Mouse (Mus musculus) hindbrain, postnatal 0 days (tissue): Measurements from ENCODE around the gene Mx1. TPM values are rescaled to one million over a fixed set of nuclear protein-coding genes. Genes with fewer than 3 reads are reported as not detected.

Source experiments
- ATAC-seq: fragments of 200-750 bp; cut with Nextera tagmentation; 2 replicates; pipeline ENCODE4 v1.8.0; 2017; ENCODE audit warnings: mild to moderate bottlenecking, moderate TSS enrichment, moderate library complexity
- DNase-seq: peaks from one replicate; pipeline ENCODE4 v3.0.0-alpha.2; 2015; ENCODE audit warnings: low spot score
- H3K27ac ChIP-seq: fragments of 300-500 bp; sonication (generic); 2 replicates; pipeline ENCODE4 v1.5.1; 2014; ENCODE audit warnings: mild to moderate bottlenecking
- H3K27me3 ChIP-seq: fragments of 300-500 bp; sonication (generic); 2 replicates; pipeline ENCODE4 v1.6.1; 2014; ENCODE audit warnings: low read length, mixed read lengths; ENCODE audit not compliant: insufficient read depth
- H3K36me3 ChIP-seq: fragments of 300-500 bp; sonication (generic); 2 replicates; pipeline ENCODE4 v1.6.1; 2014; ENCODE audit warnings: low read length, mixed read lengths; ENCODE audit not compliant: insufficient read depth
- H3K4me1 ChIP-seq: fragments of 300-500 bp; sonication (generic); 2 replicates; pipeline ENCODE4 v1.6.1; 2014; ENCODE audit warnings: antibody characterized with exemption, low read length, mixed read lengths; ENCODE audit not compliant: insufficient read depth
- H3K4me2 ChIP-seq: fragments of 300-500 bp; sonication (generic); 2 replicates; pipeline ENCODE4 v1.6.1; 2014; ENCODE audit warnings: low read depth, mild to moderate bottlenecking, low read length, moderate library complexity, mixed read lengths
- H3K4me3 ChIP-seq: fragments of 300-500 bp; sonication (generic); 2 replicates; pipeline ENCODE4 v1.5.1; 2014; ENCODE audit warnings: low read length
- H3K9ac ChIP-seq: fragments of 300-500 bp; sonication (generic); replicated peaks from 2 replicates; pipeline ENCODE4 v1.6.1; 2014; ENCODE audit warnings: mild to moderate bottlenecking, low read length, moderate library complexity, mixed read lengths
- H3K9me3 ChIP-seq: fragments of 300-500 bp; sonication (generic); 2 replicates; pipeline ENCODE4 v1.6.1; 2016; ENCODE audit warnings: low read length, mixed read lengths
- CTCF ChIP-seq: IDR thresholded peaks from 2 replicates; pipeline ENCODE4 v1.5.1; 2016; ENCODE audit warnings: antibody characterized with exemption, control low read depth, low read depth
- WGBS: fragments of 180-500 bp; shearing (Covaris S2); extraction: QIAGEN DNeasy Blood & Tissue Kit; methylation state at CpG from one replicate; pipeline ENCODE4 v1.1.7; 2014; 5-methylcytosine and 5-hydroxymethylcytosine counted together
- polyA plus RNA-seq: library from polyadenylated mRNA; unstranded; fragments of >200 nt; fragmentation: Nextera tagmentation; extraction: Ambion mirVana; gene quantifications from 2 replicates; pipeline ENCODE4 v1.2.1, GENCODE M21; 2015
- total RNA-seq: library from RNA; depleted of rRNA; stranded (reverse); fragments of >200 nt; gene quantifications from 2 replicates; pipeline ENCODE4 v1.2.3, GENCODE M21; 2014; rRNA removed

Gene Mx1
- total and polyA plus RNA-seq, 2 experiments from 2014 or later = 0.21 to 0.42 TPM

DNA sequence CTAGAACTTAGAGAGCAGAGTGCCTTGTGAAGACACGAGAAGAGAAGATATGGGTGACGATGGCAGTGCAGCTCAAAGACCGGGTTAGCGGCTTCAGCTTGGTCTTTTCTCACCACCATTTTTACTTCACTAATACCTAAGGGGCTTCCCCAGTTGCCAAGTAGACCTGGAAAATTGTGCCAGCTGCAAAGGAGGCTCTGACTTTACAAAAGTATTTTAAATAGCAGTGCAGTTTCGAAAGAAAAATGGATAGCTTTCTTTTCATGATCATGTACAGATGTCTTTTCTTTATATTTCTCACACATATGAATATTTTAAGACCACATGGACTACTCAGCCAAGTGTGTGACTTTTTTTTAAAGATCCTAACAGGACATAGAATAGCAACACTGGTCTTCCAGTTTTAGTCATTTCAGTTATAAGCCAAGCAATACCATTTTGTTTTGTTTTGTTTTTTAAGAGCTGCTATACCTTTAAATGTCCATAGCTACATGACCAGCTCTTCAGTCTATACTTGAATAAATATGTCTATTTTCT lies 57.2 kb downstream of the Mx1 start:
- Histone ChIP-seq H3K27me3 (no peaks in the 10 kb centered on the region), H3K9me3 (no peaks in the 10 kb centered on the region), H3K4me3 (no peak overlapping the region), H3K36me3 (no peaks in the 10 kb centered on the region), H3K9ac (no peak overlapping the region), H3K4me2 (no peak overlapping the region), H3K4me1 (0 out of 2 replicates have a peak, but pooled peaks cover 4% of the 10 kb centered on the region), H3K27ac (no peak overlapping the region)
- 94% methylated on average over 5 of the region's 5 CpGs for whole genome bisulfite sequencing
- ATAC-seq (no peak), DNase-seq (no peak)
- TF ChIP-seq CTCF = no peak

DNA sequence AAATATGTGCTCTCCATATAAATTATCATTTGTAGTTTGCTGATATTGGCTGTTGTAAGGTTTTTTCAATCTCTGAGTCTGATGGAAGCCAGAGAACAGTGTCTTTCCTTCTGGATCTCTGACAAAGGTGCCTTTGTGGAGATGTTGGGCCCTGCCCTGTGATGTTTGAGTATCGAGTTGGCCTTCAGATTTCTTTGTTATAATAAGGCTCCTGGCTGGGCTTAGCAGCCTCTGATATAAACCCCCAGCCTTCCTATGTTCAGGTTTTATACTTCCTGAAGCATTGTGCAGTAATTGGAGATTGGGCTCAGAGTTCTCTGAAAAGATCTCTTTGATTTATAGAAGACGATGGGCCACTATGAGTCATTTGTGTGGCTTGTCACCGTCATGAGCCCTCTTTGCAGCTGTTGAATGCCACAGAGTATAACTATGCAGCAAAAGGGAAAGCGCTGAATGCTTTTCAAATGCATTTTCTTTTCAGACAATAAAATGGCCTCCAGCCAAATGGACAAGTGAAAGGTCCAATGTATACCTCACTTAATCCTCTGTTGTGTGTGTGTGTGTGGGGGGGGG lies 60.4 kb downstream of the Mx1 start:
- DNase-seq (no peak), ATAC-seq (no peak)
- no peak overlapping the region for H3K27ac ChIP-seq
- WGBS = 60% methylated on average over 4 of the region's 4 CpGs
- H3K9ac ChIP-seq = no peak overlapping the region
- no peak overlapping the region for H3K4me3 ChIP-seq
- no peaks in the 10 kb centered on the region for H3K27me3 ChIP-seq
- TF ChIP-seq CTCF = no peak
- no peak overlapping the region for H3K4me2 ChIP-seq
- no peaks in the 10 kb centered on the region for H3K36me3 ChIP-seq
- no peaks in the 10 kb centered on the region for H3K9me3 ChIP-seq
- H3K4me1 ChIP-seq = 0 out of 2 replicates have a peak, but pooled peaks cover 4% of the 10 kb centered on the region

DNA sequence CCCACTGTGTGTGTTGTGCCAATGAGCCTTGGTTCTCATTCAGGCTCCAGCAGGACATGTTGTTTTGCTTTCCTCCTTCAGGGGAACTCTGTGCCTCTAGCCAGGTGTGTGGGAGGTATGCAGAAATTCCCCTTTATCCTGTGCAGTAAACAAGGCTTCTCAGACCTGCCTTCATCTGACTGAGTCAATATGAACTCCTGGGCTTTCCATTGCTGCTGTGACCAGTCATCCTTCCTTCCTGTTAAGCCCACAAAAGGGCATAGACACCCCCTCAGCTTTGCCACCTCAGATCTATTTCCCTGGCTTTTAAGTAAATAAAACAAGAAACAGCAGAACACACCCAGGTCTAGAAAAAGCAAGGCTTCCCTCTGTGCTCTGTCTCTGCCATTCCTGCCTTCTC lies 61.0 kb downstream of the Mx1 start:
- 0 out of 2 replicates have a peak, but pooled peaks cover 4% of the 10 kb centered on the region for H3K4me1 ChIP-seq
- no peaks in the 10 kb centered on the region for H3K36me3 ChIP-seq
- no peak overlapping the region for H3K4me2 ChIP-seq
- DNase-seq = no peak
- no peak overlapping the region for H3K9ac ChIP-seq
- no peak overlapping the region for H3K4me3 ChIP-seq
- H3K27me3 ChIP-seq = no peaks in the 10 kb centered on the region
- no peaks in the 10 kb centered on the region for H3K9me3 ChIP-seq
- no peak for ATAC-seq
- H3K27ac ChIP-seq = no peak overlapping the region
- TF ChIP-seq CTCF = no peak

DNA sequence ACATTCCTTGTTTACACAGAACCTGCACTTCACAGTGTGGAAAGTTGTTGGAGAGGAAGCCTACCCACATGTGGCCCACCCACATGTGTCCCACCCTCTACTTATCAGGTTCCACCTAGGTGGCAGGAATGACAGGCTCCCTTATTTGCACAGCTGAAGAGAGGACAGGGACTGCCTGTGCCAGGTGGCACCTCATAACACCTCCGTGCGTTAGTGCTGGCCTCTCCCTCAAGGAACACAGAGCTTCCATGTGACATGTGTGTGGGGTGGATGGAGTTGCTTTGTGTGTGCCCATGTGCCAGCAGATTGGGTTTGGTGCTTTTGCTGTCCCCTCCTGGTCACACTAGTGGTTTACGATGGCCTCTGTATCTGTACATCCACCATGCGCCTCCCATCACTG lies 62.7 kb downstream of the Mx1 start:
- WGBS = 94% methylated on average over 4 of the region's 4 CpGs
- TF ChIP-seq CTCF = no peak
- ATAC-seq (no peak), DNase-seq (no peak)
- no peaks in the 10 kb centered on the region for H3K9me3 ChIP-seq
- H3K27ac ChIP-seq = no peak overlapping the region
- H3K4me1 ChIP-seq = 0 out of 2 replicates have a peak, but pooled peaks cover 4% of the 10 kb centered on the region
- H3K27me3 ChIP-seq = no peaks in the 10 kb centered on the region
- H3K4me3 ChIP-seq = no peak overlapping the region
- no peak overlapping the region for H3K4me2 ChIP-seq
- H3K9ac ChIP-seq = no peak overlapping the region
- no peaks in the 10 kb centered on the region for H3K36me3 ChIP-seq

DNA sequence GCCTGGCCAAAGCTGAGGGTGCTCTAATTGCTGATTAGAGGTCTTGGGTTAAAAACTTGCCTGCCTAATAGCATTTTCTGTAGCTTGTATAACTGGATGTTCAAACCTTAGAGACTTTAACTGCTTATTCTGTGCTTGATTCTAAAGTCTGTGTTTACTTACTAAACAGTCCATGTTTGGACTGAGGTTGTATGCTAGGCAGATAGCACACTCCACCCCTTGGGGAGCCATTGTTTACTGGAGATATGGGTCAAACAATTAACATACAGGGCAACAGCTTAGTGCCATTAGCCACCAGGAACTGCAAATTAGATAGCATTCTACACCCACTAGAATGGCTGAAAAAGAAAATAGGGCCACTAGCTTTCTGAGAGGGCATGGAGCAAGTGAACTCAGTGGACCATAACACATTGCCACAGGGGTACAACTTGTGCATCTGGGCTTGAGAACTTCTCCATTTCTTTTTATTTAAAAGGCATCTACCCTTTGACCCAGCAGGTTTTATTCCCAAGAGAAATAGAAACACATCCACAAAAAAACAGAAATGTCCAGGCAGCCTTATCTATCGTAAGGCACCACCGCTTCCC lies 64.7 kb downstream of the Mx1 start:
- no peak overlapping the region for H3K27ac ChIP-seq
- no peak for ATAC-seq
- WGBS = 78% methylated on average over 2 of the region's 2 CpGs

More for the DNA sequence above, 64.7 kb downstream of the Mx1 start:
- no peak overlapping the region for H3K4me3 ChIP-seq
- no peak overlapping the region for H3K4me2 ChIP-seq
- no peak for DNase-seq
- no peaks in the 10 kb centered on the region for H3K27me3 ChIP-seq
- no peak overlapping the region for H3K9ac ChIP-seq
- no peaks in the 10 kb centered on the region for H3K36me3 ChIP-seq
- no peak for TF ChIP-seq CTCF
- no peaks in the 10 kb centered on the region for H3K9me3 ChIP-seq
- 0 out of 2 replicates have a peak, but pooled peaks cover 4% of the 10 kb centered on the region for H3K4me1 ChIP-seq

Other genes starting within 250 kb of the Mx1 start
- 1.5 and 2.7 TPM in 2 replicates for gene Bace2, start 106.2 kb downstream of the Mx1 start, total RNA-seq
- 6.1 and 9.1 TPM in 2 replicates for gene Bace2, start 106.2 kb downstream of the Mx1 start, polyA plus RNA-seq
- gene Fam3b, start 51.9 kb upstream of the Mx1 start, total RNA-seq = not detected in 2 replicates
- gene Fam3b, start 51.9 kb upstream of the Mx1 start, polyA plus RNA-seq = not detected in 2 replicates
- not detected in 2 replicates for gene Tmprss2, start 148.3 kb upstream of the Mx1 start, total RNA-seq
- 0.04 and 0.30 TPM in 2 replicates for gene Tmprss2, start 148.3 kb upstream of the Mx1 start, polyA plus RNA-seq